Mouse (Mus musculus): ENCODE data around the gene Ubl7. TPM values are rescaled to one million over a fixed set of nuclear protein-coding genes. Genes with fewer than 3 reads are reported as not detected.

Gene Ubl7
- 91.4 and 96.8 TPM in 2 replicates for polyA plus RNA-seq (2014; fragmentation: Nextera tagmentation; extraction: Ambion mirVana)

GRCm38 (mm10) chr9:57910254-57911160 is at the start of gene Ubl7:
TSS of gene Ubl7 (plus strand) at chr9:57910979.
- H3K4me2 ChIP-seq (ENCODE audit: low read length) = peak within 1 kb of the TSS; percentile 76
- no peaks in the 10 kb centered on the region for H3K27me3 ChIP-seq (replicated peaks; ENCODE audit: control insufficient read depth, insufficient read depth, low read length)
- peak within 1 kb of the TSS; percentile 60 for H3K9ac ChIP-seq (ENCODE audit: low read length)
- peak; percentile 93 for DNase-seq (ENCODE audit: low spot score)
- ATAC-seq (replicated peaks; ENCODE audit: low FRiP score, low TSS enrichment, low read depth) = peak; percentile 99
- H3K36me3 ChIP-seq (ENCODE audit: control insufficient read depth, insufficient read depth, low read length) = peaks cover 14% of the 10 kb centered on the region
- H3K27ac ChIP-seq (ENCODE audit: low read depth) = peak within 1 kb of the TSS; percentile 66
- under 1% methylated on average over 47 of the region's 47 CpGs for WGBS
- no peaks in the 10 kb centered on the region for H3K9me3 ChIP-seq (ENCODE audit: control insufficient read depth, low read length)
- peaks cover 6% of the 10 kb centered on the region; the same call in 1 of the 2 replicates for H3K4me1 ChIP-seq (replicated peaks; ENCODE audit: control insufficient read depth, insufficient read depth, low read length)
- H3K4me3 ChIP-seq (ENCODE audit: low read depth, low read length) = peak within 1 kb of the TSS; percentile 67

GRCm38 (mm10) chr9:57861951-57862471 is 48.8 kb upstream of the Ubl7 start:
- ATAC-seq (replicated peaks; ENCODE audit: low FRiP score, low TSS enrichment, low read depth) = no peak
- no peak for DNase-seq (ENCODE audit: low spot score)
- Histone ChIP-seq H3K4me1 (replicated peaks; ENCODE audit: control insufficient read depth, insufficient read depth, low read length) (no peaks in the 10 kb centered on the region), H3K27ac (ENCODE audit: low read depth) (no peak overlapping the region), H3K4me2 (ENCODE audit: low read length) (no peak overlapping the region), H3K4me3 (ENCODE audit: low read depth, low read length) (no peak overlapping the region), H3K9me3 (ENCODE audit: control insufficient read depth, low read length) (no peaks in the 10 kb centered on the region), H3K27me3 (replicated peaks; ENCODE audit: control insufficient read depth, insufficient read depth, low read length) (no peaks in the 10 kb centered on the region), H3K36me3 (ENCODE audit: control insufficient read depth, insufficient read depth, low read length) (no peaks in the 10 kb centered on the region), H3K9ac (ENCODE audit: low read length) (no peak overlapping the region)
- 47% methylated on average over 9 of the region's 9 CpGs for WGBS

- Histone ChIP-seq H3K9me3 (ENCODE audit: control insufficient read depth, low read length) (no peaks in the 10 kb centered on the region), H3K4me2 (ENCODE audit: low read length) (no peak overlapping the region), H3K27ac (ENCODE audit: low read depth) (no peak overlapping the region), H3K9ac (ENCODE audit: low read length) (no peak overlapping the region), H3K27me3 (replicated peaks; ENCODE audit: control insufficient read depth, insufficient read depth, low read length) (no peaks in the 10 kb centered on the region), H3K4me3 (ENCODE audit: low read depth, low read length) (no peak overlapping the region), H3K36me3 (ENCODE audit: control insufficient read depth, insufficient read depth, low read length) (no peaks in the 10 kb centered on the region), H3K4me1 (replicated peaks; ENCODE audit: control insufficient read depth, insufficient read depth, low read length) (no peaks in the 10 kb centered on the region)
- ATAC-seq (replicated peaks; ENCODE audit: low FRiP score, low TSS enrichment, low read depth) (no peak), DNase-seq (ENCODE audit: low spot score) (no peak)
These were observed 46.4 kb upstream of the Ubl7 start for GRCm38 (mm10) chr9:57864336-57864735.

GRCm38 (mm10) chr9:57866530-57866929 is 44.2 kb upstream of the Ubl7 start:
- H3K36me3 ChIP-seq (ENCODE audit: control insufficient read depth, insufficient read depth, low read length) = no peaks in the 10 kb centered on the region
- DNase-seq (ENCODE audit: low spot score) = no peak
- H3K4me1 ChIP-seq (replicated peaks; ENCODE audit: control insufficient read depth, insufficient read depth, low read length) = no peaks in the 10 kb centered on the region
- no peak overlapping the region for H3K9ac ChIP-seq (ENCODE audit: low read length)
- no peaks in the 10 kb centered on the region for H3K27me3 ChIP-seq (replicated peaks; ENCODE audit: control insufficient read depth, insufficient read depth, low read length)
- H3K27ac ChIP-seq (ENCODE audit: low read depth) = no peak overlapping the region
- no peak overlapping the region for H3K4me2 ChIP-seq (ENCODE audit: low read length)
- no peak for ATAC-seq (replicated peaks; ENCODE audit: low FRiP score, low TSS enrichment, low read depth)
- no peaks in the 10 kb centered on the region for H3K9me3 ChIP-seq (ENCODE audit: control insufficient read depth, low read length)
- H3K4me3 ChIP-seq (ENCODE audit: low read depth, low read length) = no peak overlapping the region
- 72% methylated on average over 7 of the region's 7 CpGs for WGBS

- no peaks in the 10 kb centered on the region for H3K36me3 ChIP-seq (ENCODE audit: control insufficient read depth, insufficient read depth, low read length)
- DNase-seq (ENCODE audit: low spot score) (no peak), ATAC-seq (replicated peaks; ENCODE audit: low FRiP score, low TSS enrichment, low read depth) (no peak)
These were observed 43.5 kb upstream of the Ubl7 start for GRCm38 (mm10) chr9:57867236-57867635.

GRCm38 (mm10) chr9:57867880-57868279 is 42.9 kb upstream of the Ubl7 start:
- H3K4me1 ChIP-seq (replicated peaks; ENCODE audit: control insufficient read depth, insufficient read depth, low read length) = no peaks in the 10 kb centered on the region
- H3K27ac ChIP-seq (ENCODE audit: low read depth) = no peak overlapping the region
- no peaks in the 10 kb centered on the region for H3K36me3 ChIP-seq (ENCODE audit: control insufficient read depth, insufficient read depth, low read length)
- no peak overlapping the region for H3K4me3 ChIP-seq (ENCODE audit: low read depth, low read length)
- ATAC-seq (replicated peaks; ENCODE audit: low FRiP score, low TSS enrichment, low read depth) (no peak), DNase-seq (ENCODE audit: low spot score) (no peak)
- no peak overlapping the region for H3K9ac ChIP-seq (ENCODE audit: low read length)
- 87% methylated on average over 5 of the region's 5 CpGs for WGBS
- no peak overlapping the region for H3K4me2 ChIP-seq (ENCODE audit: low read length)
- H3K27me3 ChIP-seq (replicated peaks; ENCODE audit: control insufficient read depth, insufficient read depth, low read length) = no peaks in the 10 kb centered on the region
- no peaks in the 10 kb centered on the region for H3K9me3 ChIP-seq (ENCODE audit: control insufficient read depth, low read length)

More at GRCm38 (mm10) chr9:57867236-57867635, 43.5 kb upstream of the Ubl7 start:
- no peaks in the 10 kb centered on the region for H3K27me3 ChIP-seq (replicated peaks; ENCODE audit: control insufficient read depth, insufficient read depth, low read length)
- H3K9ac ChIP-seq (ENCODE audit: low read length) = no peak overlapping the region
- H3K4me1 ChIP-seq (replicated peaks; ENCODE audit: control insufficient read depth, insufficient read depth, low read length) = no peaks in the 10 kb centered on the region
- WGBS = 86% methylated on average over 4 of the region's 4 CpGs
- H3K9me3 ChIP-seq (ENCODE audit: control insufficient read depth, low read length) = no peaks in the 10 kb centered on the region
- no peak overlapping the region for H3K4me3 ChIP-seq (ENCODE audit: low read depth, low read length)
- H3K4me2 ChIP-seq (ENCODE audit: low read length) = no peak overlapping the region
- H3K27ac ChIP-seq (ENCODE audit: low read depth) = no peak overlapping the region

GRCm38 (mm10) chr9:57868767-57869166 is 42.0 kb upstream of the Ubl7 start:
- WGBS = 82% methylated on average over 6 of the region's 6 CpGs
- H3K27ac ChIP-seq (ENCODE audit: low read depth) = no peak overlapping the region
- ATAC-seq (replicated peaks; ENCODE audit: low FRiP score, low TSS enrichment, low read depth) = no peak
- H3K9ac ChIP-seq (ENCODE audit: low read length) = no peak overlapping the region
- no peaks in the 10 kb centered on the region for H3K9me3 ChIP-seq (ENCODE audit: control insufficient read depth, low read length)
- H3K4me3 ChIP-seq (ENCODE audit: low read depth, low read length) = no peak overlapping the region
- no peaks in the 10 kb centered on the region for H3K36me3 ChIP-seq (ENCODE audit: control insufficient read depth, insufficient read depth, low read length)
- no peaks in the 10 kb centered on the region for H3K4me1 ChIP-seq (replicated peaks; ENCODE audit: control insufficient read depth, insufficient read depth, low read length)
- no peak for DNase-seq (ENCODE audit: low spot score)
- H3K4me2 ChIP-seq (ENCODE audit: low read length) = no peak overlapping the region
- no peaks in the 10 kb centered on the region for H3K27me3 ChIP-seq (replicated peaks; ENCODE audit: control insufficient read depth, insufficient read depth, low read length)

- Histone ChIP-seq H3K4me2 (ENCODE audit: low read length) (no peak overlapping the region), H3K9me3 (ENCODE audit: control insufficient read depth, low read length) (no peaks in the 10 kb centered on the region), H3K4me3 (ENCODE audit: low read depth, low read length) (no peak overlapping the region), H3K27me3 (replicated peaks; ENCODE audit: control insufficient read depth, insufficient read depth, low read length) (no peaks in the 10 kb centered on the region), H3K36me3 (ENCODE audit: control insufficient read depth, insufficient read depth, low read length) (no peaks in the 10 kb centered on the region), H3K4me1 (replicated peaks; ENCODE audit: control insufficient read depth, insufficient read depth, low read length) (no peaks in the 10 kb centered on the region), H3K9ac (ENCODE audit: low read length) (no peak overlapping the region), H3K27ac (ENCODE audit: low read depth) (no peak overlapping the region)
- ATAC-seq (replicated peaks; ENCODE audit: low FRiP score, low TSS enrichment, low read depth) (no peak), DNase-seq (ENCODE audit: low spot score) (no peak)
- 59% methylated on average over 2 of the region's 2 CpGs for WGBS
These were observed 40.4 kb upstream of the Ubl7 start for GRCm38 (mm10) chr9:57870273-57870816.

All from intestine, embryonic 14.5 days (tissue).